Mouse (Mus musculus) cerebellum, postnatal 10 days (tissue): ENCODE results near the gene Pagr1b.
A peak's percentile ranks its signal among the peaks of the same experiment; 100 is the strongest.

Source experiments
- DNase-seq, 2 experiments: peaks; one replicate each; pipeline ENCODE4 v3.0.0; 2021; ENCODE audit warnings: mixed read lengths in 2 of 2

The Pagr1b gene

DNA sequence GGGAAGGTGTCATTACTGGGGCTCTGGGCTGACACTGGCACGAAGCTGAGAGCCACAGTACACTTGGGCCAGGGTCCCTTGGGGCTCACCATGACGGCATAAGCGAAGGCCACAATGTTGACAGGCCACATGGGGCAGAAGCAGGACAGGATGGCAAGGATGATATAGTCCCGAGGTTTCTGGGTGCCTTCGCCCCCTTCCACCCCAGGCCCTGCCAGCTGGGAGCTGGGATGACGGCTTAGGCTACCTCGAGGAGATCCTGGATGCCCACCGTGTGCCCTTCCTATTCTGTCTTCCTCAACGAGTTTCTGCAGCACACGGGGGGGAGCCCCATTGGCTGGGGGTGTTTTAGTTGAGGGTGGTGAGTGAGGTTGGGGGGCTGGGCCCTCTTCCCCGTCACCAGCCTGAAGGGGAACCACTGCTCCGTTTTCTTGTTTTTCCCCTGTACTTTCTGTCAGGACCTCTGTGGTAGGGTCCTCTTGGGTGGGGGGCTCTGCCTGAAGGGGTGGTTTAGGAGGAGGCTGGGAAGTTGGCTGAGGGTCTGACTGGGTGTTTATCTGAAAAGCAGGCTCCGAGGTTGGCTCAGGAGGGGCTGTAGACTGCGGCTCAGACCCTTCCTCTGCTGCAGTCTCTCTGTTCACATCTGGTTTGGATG is 3.1 kb upstream of the Pagr1b start:
- no peak for DNase-seq

DNA sequence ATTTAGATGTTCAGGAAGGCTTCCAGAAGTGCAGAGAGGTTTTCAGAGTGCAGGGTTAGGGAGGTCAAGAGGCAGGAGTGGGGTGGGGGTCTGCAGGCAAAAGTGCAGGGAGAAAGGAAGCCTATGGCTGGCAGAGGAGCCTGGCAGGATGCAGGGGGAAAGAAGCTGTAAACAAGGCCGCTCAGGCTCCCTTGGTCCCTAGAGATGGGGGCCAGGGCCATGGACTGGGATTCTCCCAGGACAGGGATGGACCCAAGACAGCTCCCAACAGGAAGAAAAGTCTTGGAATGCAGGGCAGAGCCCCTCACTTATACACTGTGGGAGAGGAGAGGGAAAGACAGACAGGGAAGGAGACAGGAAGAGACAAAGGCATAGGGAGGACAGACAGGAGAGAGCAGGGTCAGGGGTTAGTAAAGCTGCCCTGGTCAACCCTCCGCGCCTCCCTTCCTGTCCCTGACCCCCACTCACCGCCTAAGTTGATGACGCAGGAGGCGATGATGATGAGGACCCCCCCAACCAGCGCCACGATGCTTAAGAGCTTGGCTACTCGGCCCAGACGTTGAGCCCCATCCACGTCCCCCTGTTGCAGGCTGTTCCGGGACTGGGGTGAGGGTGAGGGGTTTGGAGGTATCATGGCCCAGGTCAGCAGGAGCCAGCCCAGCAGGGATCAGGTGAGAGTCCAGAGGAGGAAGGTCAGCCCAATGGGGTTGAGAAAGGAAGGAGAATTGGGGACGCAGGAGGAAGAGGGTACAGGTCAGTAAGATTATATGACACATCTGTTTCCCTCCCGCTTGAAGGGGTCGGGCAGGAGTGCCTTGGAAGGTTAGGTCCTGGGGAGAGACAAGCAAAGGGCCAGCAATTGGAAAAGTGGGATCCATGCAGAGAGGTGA is 2.4 kb upstream of the Pagr1b start:
- DNase-seq: peak in 1 of 2 experiments; percentile 30

DNA sequence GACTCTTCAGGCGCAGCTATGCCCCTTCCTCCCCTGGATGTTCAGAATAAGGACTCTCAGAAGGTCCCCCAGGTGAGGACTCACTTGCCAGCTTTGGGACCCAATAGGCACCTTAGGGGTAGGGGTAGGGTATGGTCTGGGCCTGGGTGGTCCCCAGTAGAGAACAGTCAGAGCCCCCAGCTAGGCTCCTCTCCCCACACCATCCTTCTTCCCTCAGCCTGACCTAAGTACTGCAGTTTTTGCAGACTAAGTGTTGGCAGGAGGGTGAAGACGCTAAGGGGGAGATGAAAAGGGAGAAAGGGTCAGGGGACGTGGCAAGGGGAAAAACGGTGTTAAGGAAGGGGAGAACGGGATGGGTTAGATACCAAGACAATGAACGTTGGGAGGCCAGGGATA is 1.7 kb upstream of the Pagr1b start:
- peak in 1 of 2 experiments; percentile 31 for DNase-seq

DNA sequence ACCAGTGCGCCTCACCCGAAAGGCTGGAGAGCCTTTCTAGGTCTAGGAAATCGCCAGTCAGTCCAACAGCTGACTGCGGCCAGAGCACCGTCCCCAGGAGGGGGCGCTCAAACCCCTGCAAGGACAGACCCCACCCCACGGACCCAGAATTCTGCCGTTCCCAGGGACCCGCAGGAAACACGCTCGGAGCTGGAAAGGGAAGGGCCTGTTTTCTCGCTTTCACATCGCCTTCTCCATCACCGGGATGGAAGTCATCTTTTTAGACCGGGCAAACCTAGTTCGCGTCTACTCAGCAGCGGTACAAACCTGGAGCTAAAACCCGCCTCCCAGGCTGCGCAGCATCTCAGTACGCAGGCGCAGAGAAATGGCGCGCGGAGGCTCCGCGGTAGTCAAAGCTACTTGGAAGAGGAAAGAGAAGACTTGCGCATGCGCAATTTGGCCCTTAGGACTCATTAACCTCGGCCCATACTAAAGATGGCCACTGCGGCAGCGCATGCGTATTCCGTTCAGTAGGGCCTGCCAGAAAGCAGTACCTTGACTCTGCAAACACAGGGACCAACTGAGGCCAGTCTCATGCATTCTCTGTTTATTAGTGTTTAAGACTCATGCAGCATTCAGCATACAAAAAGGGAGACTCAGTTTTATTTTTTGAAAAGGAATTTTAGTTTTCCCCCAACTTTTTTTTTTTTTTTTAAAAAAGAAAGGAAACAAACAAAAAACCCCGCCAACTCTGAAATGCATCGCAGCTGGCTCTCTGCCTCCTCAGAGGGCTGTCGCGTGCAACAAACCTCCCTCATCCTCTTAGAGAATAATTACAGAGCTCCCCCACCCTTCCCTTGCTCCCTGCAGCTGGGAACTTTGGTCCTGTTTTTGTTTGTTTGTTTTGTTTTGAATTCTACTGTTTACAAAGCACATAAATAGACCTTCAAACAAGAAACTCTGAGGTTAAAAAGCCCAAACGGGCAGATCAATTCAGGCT is 976 bp upstream of the Pagr1b start, which contains the start of gene Pagr1a:
Gene Pagr1a, minus strand, starts transcription at position 382 of the 979 bp plus-strand sequence.
- peak; percentile 98 for DNase-seq

DNA sequence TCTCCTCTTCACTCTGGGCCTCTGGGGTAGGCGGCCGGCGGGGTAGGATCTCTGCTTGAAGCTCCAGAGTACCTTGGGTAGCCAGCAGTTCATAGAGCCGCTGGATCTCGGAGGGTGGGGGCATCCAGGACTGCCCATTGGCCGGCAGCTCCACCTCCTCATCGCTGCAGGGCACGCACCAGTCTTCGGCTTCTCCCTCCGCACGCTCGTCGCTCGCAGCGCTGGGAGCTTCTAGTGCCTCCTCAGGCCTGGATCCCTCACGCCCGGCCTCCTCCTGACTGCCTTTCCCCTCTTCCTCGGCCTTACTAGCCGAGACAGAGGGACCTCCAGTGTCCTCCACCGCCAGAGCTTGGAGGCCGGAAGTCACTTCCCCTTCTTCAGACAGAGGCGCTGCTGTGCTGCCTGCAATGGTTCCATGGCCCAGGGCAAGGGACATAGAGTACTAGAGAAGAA is 228 bp upstream of the Pagr1b start:
- DNase-seq: peak; percentile 77 to 79

DNA sequence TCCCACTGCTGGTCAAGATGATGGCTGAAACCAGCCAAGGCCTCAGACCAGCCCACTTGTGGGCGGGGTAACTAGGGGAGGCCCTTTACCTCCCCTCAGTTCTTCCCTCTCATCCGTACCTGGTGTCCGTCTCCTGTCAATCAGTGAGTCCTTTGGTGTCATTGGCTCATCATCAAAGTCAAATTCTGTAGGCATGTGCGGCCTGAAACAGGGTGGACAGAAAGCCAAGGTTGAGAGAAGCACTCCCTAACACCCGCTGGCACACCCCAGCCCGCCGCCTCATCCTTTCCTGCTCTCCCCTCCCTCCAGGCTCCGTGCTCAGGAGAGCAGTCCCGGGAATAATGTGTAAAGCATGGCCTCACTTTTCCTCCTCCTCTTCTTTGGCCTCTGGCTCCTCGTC is 203 bp downstream of the Pagr1b start:
- DNase-seq: peak; percentile 69 to 76

DNA sequence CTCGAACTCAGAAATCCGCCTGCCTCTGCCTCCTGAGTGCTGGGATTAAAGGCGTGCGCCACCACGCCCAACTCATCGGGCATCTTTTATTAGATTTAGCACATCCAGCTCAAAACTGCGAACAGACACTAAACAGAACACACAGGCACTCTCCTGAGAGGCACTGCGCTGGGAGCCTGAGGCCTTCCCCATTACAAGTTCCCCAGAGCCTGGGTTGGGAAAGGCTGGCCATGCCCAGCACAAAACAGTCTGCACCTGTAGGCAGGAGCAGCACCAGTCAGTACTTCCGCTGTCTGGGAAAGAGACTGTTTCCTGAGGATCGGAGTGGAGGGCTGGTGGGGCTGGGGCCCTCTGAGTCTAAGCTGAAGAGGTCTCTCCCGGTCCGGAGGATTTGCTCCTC is 1.3 kb downstream of the Pagr1b start:
- no peak for DNase-seq

DNA sequence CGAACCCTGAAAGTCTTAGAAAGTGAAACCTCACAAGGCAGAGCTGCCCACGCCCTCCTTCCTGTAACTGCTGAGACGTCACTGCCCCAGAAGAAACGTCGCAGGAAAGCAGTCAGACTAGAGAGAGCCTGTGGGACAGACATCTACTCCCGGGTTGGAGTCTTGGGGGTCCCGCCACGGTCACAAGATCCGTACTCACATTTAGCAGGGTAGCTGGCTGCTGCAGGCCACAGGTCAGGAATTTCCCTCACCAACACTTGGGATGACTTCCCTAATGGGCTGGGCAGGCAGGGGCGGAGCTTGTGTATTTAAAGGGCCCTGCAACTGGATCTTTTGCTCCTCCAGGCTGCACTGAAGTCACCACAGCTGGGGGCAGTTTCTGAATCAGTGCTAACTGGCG is 2.0 kb downstream of the Pagr1b start, which contains the start of gene Mvp:
Gene Mvp, minus strand, starts transcription at position 302 of the 400 bp plus-strand sequence.
- DNase-seq: peak; percentile 43 to 46

DNA sequence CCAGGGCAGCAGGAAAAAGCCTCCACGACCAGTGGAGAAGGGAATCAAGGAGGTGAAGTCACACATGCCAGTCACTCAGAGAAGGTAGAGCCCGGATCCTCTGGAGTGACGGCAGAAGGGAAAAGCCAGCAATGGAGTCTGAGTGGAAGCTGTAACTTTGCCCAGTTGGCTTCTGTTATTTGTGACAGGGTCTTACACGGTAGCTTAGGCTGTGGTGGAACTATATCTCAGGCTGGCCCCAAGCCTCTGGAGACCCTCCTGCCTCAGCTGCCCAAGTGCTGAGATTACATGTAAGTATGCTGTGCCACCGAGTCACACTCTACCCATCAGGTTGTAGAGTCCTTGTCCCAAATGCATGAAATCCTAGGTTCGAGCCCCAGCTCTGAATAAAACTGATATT is 2.9 kb downstream of the Pagr1b start:
- DNase-seq: no peak

DNA sequence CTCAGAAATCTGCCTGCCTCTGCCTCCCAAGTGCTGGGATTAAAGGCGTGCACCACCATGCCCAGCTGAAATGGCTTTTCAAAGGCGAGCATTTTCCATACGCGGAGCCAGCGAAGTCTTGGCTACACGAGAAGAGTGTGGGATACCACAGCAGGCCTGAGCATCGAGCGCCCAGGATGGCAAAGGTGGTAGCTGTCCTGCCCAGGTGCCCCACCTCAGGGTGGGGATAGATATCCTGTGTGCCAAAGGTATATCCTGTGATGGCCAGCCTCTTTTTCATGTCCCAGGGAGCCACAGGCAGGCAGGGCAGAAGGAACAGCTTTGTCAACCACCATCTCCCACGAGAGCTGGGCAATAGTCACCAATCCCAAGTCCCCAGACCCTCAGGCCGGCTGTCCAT is 3.4 kb downstream of the Pagr1b start:
- DNase-seq: no peak

DNA sequence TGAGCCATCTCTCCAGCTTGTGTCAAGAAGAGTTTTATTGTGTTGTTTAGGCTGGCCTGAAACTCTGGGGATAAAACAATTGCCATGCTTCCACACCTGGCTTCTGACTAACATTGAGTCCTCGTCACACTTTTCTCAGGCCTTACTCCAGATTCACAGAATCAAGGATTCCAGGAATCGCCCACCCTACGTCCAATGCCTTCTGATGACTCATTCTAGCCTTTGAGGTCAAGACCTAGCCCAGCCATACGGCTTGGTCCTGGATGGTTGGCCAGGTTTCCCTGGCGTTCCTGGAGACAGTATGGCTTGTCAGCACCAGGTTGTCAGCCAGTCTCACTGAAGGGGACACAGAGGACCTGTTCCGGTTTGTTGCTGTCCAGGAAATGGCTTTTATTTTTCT is 3.9 kb downstream of the Pagr1b start:
- DNase-seq: no peak

DNA sequence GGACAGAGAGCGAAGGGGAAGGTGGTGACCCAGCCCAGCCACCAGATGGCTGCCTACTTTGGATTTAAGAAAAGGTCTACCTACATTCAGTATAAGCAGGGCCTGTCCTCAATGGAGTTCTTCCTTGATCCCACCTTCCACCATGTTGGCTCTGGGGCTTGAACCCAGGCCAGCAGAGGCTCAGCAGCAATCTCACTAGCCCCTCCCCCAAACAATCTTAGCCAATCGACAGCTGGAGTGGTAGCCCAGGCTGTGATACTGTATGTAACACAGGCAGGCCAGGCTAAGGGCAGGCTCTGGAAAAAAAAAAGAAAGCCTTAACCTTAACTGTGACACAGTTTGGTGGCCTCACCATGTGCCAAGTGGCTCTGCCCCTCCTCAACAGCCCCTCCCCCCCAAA is 4.6 kb downstream of the Pagr1b start:
- DNase-seq: peak; percentile 36 to 50

DNA sequence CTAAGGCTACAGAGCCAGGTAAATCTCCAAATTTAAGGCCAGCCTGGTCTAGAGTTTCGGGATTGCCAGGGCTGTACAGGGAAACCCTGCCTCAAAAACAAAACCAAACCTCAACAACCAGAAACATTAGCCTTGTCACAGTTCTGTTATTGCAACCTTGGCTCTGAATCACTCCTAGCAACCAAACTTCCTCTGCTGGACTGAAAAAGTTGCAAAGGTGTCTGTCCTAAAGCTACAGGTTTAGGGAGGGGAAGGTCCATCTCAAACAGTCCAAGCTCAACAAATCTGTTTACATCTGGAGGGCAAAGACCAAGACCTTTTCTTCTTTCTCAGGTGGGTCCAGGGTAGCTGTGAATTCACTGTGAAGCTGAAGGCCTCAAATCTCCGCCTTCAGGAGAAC is 5.2 kb downstream of the Pagr1b start:
- DNase-seq: no peak

DNA sequence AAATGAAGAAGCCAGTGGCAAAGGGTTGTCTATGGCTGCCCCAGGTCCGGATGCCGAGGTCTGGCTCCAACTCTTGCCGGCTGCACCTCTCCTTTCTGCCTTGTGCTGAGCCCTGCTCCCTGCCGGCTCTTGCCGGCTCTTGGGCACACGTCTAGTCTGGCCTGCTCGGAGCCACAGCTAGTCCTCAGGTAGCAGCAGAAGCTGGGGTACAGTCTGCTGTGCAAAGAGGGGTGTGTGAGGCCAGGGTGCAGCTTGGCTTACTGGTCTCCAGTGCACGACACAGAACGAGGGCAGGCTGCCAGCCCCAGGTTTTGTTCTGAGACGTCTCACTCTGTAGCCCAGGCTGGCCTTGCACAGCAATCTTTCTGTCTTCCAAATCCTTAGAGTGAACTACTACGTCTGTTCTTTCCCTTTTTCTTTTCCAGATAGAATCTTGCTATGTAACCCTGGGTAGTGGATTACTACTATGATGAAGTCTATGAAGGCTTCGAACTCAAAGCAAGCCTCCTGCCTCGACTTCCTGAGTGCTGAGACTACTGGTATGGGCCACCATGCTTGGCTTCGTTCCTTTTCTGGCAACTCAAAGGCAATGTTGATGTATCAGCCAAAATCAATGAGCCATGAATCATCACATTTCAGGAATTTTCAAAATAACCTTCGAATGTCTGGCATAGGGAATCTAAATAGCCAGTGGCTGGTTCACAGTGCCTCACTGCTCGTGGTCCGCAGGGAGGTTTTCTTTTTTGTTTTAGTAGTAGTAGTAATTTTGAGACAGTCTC is 6.8 kb downstream of the Pagr1b start:
- DNase-seq: peak; percentile 53 to 61

DNA sequence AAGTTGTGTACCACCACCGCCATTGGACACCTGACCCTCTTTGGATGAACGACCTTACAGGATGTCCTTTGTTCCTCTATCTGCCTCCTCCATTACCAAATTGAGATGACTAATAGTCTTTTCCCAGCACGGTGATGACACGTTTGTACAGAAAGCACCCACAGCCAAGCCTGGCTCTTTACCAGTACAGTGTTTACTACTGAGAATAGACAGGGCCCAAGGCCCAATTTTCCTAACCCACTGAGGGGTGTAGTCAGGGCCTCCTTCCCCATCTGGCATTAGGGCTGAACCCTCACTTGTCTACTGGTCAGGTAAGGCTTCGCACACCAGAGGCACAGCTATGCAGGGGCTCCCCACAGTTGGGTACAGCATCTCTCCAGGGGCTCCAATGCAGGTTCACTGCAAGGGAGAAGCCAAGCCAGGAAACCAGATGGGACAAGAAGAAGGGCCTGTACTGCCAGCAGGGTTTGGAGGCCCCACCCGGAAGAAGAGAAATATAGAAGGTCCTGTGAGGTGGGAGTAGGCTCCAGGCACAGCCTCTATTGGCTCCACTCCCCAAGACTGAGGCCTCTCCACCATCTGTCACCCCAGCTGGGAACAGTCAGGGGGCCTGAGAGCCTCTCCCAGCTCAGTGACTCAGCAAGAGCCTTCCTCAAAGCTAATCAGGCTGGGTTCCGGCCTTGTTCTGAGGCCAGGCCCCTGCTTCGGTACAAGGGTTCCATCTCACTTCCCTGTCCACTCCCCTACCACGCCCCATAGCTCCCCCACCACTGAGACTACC is 7.9 kb downstream of the Pagr1b start:
- DNase-seq: peak; percentile 94 to 95

DNA sequence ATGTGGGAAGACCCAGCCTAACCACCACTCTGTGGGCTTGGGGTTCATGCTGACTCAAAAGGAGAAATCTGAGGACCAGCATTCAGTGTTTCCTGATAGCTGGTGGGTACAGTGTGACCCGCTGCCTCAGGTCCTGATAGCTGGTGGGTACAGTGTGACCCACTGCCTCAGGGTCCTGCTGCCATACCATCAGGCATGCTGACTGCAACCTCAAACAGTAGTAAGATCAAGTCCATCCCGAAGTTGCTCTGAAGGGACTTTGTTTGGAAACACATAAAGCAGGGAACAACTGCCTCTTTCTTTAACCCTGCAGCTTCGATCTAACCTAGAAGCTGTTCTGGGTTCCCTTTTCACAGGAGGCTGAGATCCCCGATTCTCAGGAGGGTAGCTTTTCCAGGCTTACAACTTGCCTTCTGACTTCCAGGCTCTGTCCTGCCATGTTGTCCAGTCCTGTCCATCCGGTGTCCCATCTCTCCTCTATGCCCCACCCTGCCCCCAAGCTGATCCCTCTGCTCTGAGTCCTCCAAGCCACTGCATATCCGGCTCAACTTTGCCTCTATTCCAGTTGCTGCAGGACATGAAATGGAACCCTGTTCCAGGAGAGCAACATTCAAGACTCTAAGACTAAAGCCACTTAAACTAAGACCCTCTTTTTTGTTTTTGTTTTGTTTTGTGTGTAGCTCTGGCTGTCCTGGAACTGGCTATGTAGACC is 8.8 kb downstream of the Pagr1b start:
- peak in 1 of 2 experiments; percentile 34 for DNase-seq

DNA sequence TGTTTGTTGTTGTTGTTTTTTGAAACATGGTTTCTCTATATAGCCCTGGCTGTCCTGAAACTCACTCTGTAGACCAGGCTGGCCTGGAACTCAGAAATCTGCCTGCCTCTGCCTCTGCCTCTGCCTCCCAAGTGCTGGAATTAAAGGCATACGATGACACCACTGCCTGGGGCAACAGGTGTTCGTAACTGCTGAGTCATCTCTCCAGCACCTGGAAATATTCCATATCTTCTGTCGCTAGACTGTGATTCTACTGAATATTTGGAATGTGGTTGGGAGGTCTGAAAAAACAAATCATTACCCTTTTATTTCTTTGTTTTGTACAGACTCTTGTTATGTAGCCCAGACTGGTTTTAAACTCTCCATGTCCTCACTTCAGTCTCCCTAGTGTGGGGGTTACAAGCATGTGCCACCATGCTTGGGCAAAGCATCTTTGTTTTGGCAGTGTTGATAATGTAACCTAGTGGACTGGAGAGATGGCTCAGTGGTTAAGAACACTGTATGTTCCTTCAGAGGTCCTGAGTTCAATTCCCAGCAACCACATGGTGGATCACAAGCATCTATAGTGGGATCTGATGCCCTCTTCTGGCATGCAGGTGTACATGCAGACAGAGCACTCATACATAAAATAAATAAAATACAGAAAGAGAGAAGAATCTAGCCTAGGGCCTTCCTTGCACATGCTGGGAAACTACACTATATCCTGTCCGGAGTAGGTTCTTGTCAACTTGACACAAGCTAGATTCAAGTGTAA is 12.0 kb downstream of the Pagr1b start:
- DNase-seq: no peak

DNA sequence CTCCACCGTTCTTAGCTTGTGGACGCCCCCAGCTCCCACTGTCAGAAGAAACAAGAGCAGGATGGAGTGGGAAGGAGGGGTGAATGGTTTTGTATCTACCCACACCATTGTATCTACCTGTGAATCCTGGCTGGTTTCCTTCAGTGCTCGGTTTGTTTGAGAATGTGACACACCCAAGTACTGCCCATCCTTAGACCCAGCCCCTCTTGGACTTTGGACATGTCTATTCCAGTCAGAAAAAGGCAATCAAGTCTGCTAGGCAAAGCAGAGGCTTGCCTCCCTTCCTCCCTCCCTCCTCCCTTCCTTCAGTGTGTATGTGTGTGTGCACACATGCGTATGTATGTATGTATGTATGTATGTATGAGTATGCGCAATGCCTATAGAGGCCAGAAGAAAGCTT is 12.7 kb downstream of the Pagr1b start:
- no peak for DNase-seq

DNA sequence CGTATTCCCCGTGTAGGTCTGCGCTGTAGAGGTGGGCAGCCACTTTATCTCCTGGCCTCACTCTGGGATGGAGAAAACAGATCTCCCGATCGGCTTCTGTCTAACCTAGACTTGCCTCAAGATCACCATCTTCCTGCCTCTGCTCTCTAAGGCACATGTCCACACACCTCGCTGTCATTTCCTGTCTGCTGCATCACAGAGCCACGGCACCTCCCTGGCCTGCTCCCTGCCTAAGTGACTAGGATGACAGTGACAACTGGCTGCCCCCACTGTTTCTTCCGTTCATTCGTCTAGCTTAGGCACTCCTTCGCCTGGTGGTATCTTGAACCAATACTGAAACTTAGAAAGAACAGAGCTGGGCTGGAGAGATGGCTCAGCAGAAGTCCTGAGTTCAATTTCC is 16.7 kb downstream of the Pagr1b start:
- DNase-seq: no peak

DNA sequence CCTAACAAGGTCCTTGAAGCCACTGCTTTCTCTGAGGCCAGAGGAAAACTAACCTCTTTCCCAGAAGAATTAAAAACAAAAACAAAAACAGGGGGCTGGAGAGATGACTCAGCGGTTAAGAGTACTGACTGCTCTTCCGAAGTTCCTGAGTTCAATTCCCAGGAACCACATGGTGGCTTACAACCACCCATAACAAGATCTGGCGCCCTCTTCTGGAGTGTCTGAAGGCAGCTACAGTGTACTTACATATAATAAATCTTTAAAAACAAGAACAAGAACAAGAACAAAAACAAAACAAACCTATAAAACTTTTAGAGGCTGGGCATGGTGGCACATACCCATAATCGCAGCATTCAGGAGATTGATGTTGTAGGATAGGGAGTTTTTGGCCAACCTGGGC is 19.8 kb downstream of the Pagr1b start:
- DNase-seq: no peak
